Mouse (Mus musculus) right cerebral cortex, adult 2 months (tissue): ENCODE data around the gene P3h1.
A peak's percentile ranks its signal among the peaks of the same experiment; 100 is the strongest.

Experiments
- DNase-seq, 2 experiments: peaks; one replicate each; pipeline ENCODE4 v3.0.0; 2021 to 2022; ENCODE audit warnings: low spot score in 2 of 2

The P3h1 gene

GRCm38 (mm10) chr4:119232410-119233255 lies at the start of gene P3h1, which contains the start of gene AU022252:
TSS of gene P3h1 (plus strand) at chr4:119232915.
TSS of gene AU022252 (minus strand) at chr4:119232712.
- DNase-seq: peak; percentile 99

- DNase-seq: no peak
Measured at GRCm38 (mm10) chr4:119183525-119183924, 49.2 kb upstream of the P3h1 start.

- no peak for DNase-seq
Measured at GRCm38 (mm10) chr4:119185771-119186170, 46.9 kb upstream of the P3h1 start.

GRCm38 (mm10) chr4:119188060-119188785 lies 44.5 kb upstream of the P3h1 start:
- DNase-seq: no peak

- no peak for DNase-seq
Measured at GRCm38 (mm10) chr4:119189392-119189791, 43.3 kb upstream of the P3h1 start.

- no peak for DNase-seq
Measured at GRCm38 (mm10) chr4:119189864-119190263, 42.9 kb upstream of the P3h1 start, which contains the start of gene Ermap. TSS of gene Ermap (minus strand) at chr4:119190011.

GRCm38 (mm10) chr4:119190618-119191017 lies 42.1 kb upstream of the P3h1 start:
- DNase-seq: no peak

- no peak for DNase-seq
Measured at GRCm38 (mm10) chr4:119191273-119191672, 41.4 kb upstream of the P3h1 start.

GRCm38 (mm10) chr4:119192757-119193156 lies 40.0 kb upstream of the P3h1 start:
- DNase-seq: no peak

- peak; percentile 77 to 80 for DNase-seq
Measured at GRCm38 (mm10) chr4:119194909-119195581, 37.7 kb upstream of the P3h1 start, which contains the start of gene Svbp. TSS of gene Svbp (plus strand) at chr4:119195306.

GRCm38 (mm10) chr4:119195582-119196320 lies 37.0 kb upstream of the P3h1 start:
- no peak for DNase-seq

- DNase-seq: no peak
Measured at GRCm38 (mm10) chr4:119198105-119198504, 34.6 kb upstream of the P3h1 start.

GRCm38 (mm10) chr4:119204672-119205071 lies 28.0 kb upstream of the P3h1 start:
- peak; percentile 60 to 67 for DNase-seq

GRCm38 (mm10) chr4:119216667-119217066 lies 16.0 kb upstream of the P3h1 start:
- no peak for DNase-seq

- no peak for DNase-seq
Measured at GRCm38 (mm10) chr4:119218169-119218568, 14.5 kb upstream of the P3h1 start, which contains the start of gene Tmem269. TSS of gene Tmem269 (minus strand) at chr4:119218217.

GRCm38 (mm10) chr4:119223696-119224095 lies 9.0 kb upstream of the P3h1 start:
- DNase-seq: peak; percentile 52 to 59

GRCm38 (mm10) chr4:119224534-119224933 lies 8.2 kb upstream of the P3h1 start:
- no peak for DNase-seq

- no peak for DNase-seq
Measured at GRCm38 (mm10) chr4:119225719-119226118, 7.0 kb upstream of the P3h1 start.

- no peak for DNase-seq
Measured at GRCm38 (mm10) chr4:119226751-119227150, 6.0 kb upstream of the P3h1 start.

- peak; percentile 60 to 65 for DNase-seq
Measured at GRCm38 (mm10) chr4:119233256-119233901, 664 bp downstream of the P3h1 start.

- no peak for DNase-seq
Measured at GRCm38 (mm10) chr4:119234348-119234747, 1.6 kb downstream of the P3h1 start.
